Mouse (Mus musculus) testis, adult 2 months (tissue): ENCODE data around the gene Ube2o.

ENCODE experiments used
- CTCF ChIP-seq: fragments of 200-500 bp; IDR thresholded peaks from 2 replicates; pipeline ENCODE4 v1.5.1; 2012; ENCODE audit warnings: low read depth, mild to moderate bottlenecking, inconsistent platforms, low read length, moderate library complexity; ENCODE audit not compliant: control insufficient read depth, insufficient read depth, insufficient replicate concordance
- POLR2A ChIP-seq: fragments of 200-500 bp; IDR thresholded peaks from 2 replicates; pipeline ENCODE4 v1.6.1; 2012; ENCODE audit warnings: low read depth, mild to moderate bottlenecking, inconsistent platforms, low read length, moderate library complexity; ENCODE audit not compliant: control insufficient read depth

DNA sequence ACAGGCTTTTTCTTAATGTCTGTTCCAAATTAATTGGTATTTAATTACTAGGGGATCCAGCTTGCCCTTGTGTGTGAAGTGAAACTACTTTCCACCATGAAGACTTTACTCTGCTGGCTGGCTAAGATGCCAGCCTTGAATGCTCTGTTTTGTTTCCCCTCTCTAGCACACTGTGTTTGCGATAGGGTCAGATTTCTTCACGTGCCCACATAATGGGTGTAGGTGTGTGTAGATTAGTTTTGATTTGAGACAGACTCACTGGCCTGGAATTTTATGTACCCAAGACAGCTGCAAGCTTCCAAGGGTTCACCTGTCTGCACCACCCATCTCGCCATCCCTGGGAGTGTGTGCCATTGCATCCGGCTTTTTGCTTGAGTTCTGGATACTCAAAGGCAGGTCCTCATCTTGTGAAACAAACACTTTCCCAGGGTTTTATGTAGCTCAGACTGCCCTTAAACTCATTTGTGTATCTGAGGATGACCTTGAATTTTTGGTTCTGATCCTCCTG, 67.7 kb downstream of the Ube2o start:
- no peak for TF ChIP-seq CTCF
- no peak for TF ChIP-seq POLR2A
